Mouse (Mus musculus): Measurements from ENCODE around the gene Cdh24. TPM values are rescaled to one million over a fixed set of nuclear protein-coding genes. Genes with fewer than 3 reads are reported as not detected.

The Cdh24 gene
- polyA plus RNA-seq, 1 experiment from 2014 or later: 14.0 TPM

- peak overlapping the region; percentile 77 for H3K9ac ChIP-seq (replicated peaks)
- H3K27me3 ChIP-seq (replicated peaks): no peaks in the 10 kb centered on the region
- ATAC-seq (ENCODE audit: low FRiP score): peak; percentile 98
- H3K4me1 ChIP-seq: peaks cover 26% of the 10 kb centered on the region
- no peaks in the 10 kb centered on the region for H3K9me3 ChIP-seq (replicated peaks)
- peak overlapping the region; percentile 63 for H3K4me2 ChIP-seq
- peak overlapping the region; percentile 66 for H3K4me3 ChIP-seq (replicated peaks)
- peak overlapping the region; percentile 98 for H3K27ac ChIP-seq (replicated peaks)
- under 1% methylated on average over 46 of the region's 46 CpGs for WGBS
- no peaks in the 10 kb centered on the region for H3K36me3 ChIP-seq
These were observed 38.0 kb downstream of the Cdh24 start for GRCm38 (mm10) chr14:54603038-54603654.

- peak; percentile 43 for ATAC-seq (ENCODE audit: low FRiP score)
- Histone ChIP-seq H3K27me3 (replicated peaks) (no peaks in the 10 kb centered on the region), H3K36me3 (no peaks in the 10 kb centered on the region), H3K9me3 (replicated peaks) (no peaks in the 10 kb centered on the region), H3K4me3 (replicated peaks) (peak overlapping the region; percentile 66), H3K9ac (replicated peaks) (peak overlapping the region; percentile 77), H3K27ac (replicated peaks) (peak overlapping the region; percentile 98), H3K4me2 (peak overlapping the region; percentile 63), H3K4me1 (peaks cover 26% of the 10 kb centered on the region)
- WGBS: 28% methylated on average over 4 of the region's 4 CpGs
These were observed 38.6 kb downstream of the Cdh24 start for GRCm38 (mm10) chr14:54602613-54603012.

DNA sequence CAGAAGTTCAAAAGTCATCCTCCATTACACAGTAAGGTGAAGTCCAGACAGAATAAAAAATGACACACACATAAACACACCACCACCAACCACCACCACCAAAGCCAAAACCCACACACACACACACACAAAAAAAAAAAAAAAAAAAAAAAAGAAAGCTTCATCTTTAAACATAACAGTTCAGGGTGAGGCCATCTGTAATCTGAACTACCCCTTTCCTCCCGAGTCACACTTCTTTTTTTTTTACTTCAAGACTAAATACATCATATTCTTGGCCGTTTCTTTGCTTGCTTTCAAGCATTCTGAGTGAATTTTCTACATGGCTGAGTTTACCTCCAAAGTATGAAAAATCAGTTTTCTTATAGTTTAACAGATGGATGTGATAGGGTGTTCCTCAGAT lies 39.6 kb downstream of the Cdh24 start:
- no peaks in the 10 kb centered on the region for H3K9me3 ChIP-seq (replicated peaks)
- no peak overlapping the region for H3K9ac ChIP-seq (replicated peaks)
- no peaks in the 10 kb centered on the region for H3K27me3 ChIP-seq (replicated peaks)
- H3K36me3 ChIP-seq: no peaks in the 10 kb centered on the region
- 85% methylated on average over 2 of the region's 2 CpGs for WGBS
- no peak overlapping the region for H3K27ac ChIP-seq (replicated peaks)
- H3K4me3 ChIP-seq (replicated peaks): no peak overlapping the region
- no peak for ATAC-seq (ENCODE audit: low FRiP score)
- H3K4me1 ChIP-seq: peaks cover 26% of the 10 kb centered on the region
- no peak overlapping the region for H3K4me2 ChIP-seq

GRCm38 (mm10) chr14:54597084-54597483 lies 44.1 kb downstream of the Cdh24 start:
- no peaks in the 10 kb centered on the region for H3K9me3 ChIP-seq (replicated peaks)
- no peak overlapping the region for H3K9ac ChIP-seq (replicated peaks)
- ATAC-seq (ENCODE audit: low FRiP score): no peak
- H3K4me1 ChIP-seq: peaks cover 10% of the 10 kb centered on the region
- H3K36me3 ChIP-seq: peaks cover 4% of the 10 kb centered on the region; the same call in 1 of the 2 replicates
- no peak overlapping the region for H3K4me2 ChIP-seq
- no peak overlapping the region for H3K4me3 ChIP-seq (replicated peaks)
- H3K27ac ChIP-seq (replicated peaks): no peak overlapping the region
- WGBS: 78% methylated on average over 7 of the region's 7 CpGs
- H3K27me3 ChIP-seq (replicated peaks): no peaks in the 10 kb centered on the region

DNA sequence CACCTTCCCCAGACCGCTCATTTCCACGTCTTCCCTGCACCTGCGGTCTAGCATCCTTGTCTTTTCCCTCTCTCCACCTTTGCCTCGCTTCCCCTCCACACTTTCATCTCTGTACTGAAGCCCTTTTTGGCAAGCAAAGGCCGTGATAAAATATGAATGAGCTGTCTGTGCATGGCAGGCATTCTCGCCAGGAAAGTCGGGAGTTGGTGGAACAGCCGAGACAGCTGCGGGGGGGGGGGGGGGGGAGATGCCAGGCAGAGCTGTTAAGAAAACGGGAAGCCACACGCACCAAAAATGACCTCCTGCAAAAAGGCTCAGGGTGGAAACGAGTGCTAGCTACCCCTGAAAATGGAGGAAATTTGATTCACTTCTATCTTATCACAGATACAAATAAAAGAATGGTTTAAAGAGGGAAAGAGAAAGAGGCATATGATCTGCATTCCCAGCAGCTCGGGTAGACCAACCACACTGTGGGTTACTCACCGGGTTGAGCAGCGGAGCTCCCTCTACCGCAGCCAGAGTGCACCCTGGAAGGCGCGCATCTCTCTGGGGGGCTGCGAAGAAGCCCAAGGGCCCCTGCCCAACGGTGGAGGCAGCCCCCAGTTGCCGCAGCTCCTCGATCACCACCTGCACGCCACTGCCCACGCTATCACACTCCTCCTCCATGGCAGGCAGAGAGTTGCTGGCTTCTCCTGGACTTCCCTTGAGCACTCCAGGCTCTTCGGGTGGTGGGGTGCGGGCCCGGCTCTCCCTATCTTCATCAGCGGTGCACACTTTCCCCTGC lies 46.3 kb downstream of the Cdh24 start:
- H3K9me3 ChIP-seq (replicated peaks): no peaks in the 10 kb centered on the region
- H3K9ac ChIP-seq (replicated peaks): no peak overlapping the region
- no peak for ATAC-seq (ENCODE audit: low FRiP score)
- H3K4me2 ChIP-seq: no peak overlapping the region
- no peak overlapping the region for H3K4me3 ChIP-seq (replicated peaks)
- H3K36me3 ChIP-seq: peaks cover 7% of the 10 kb centered on the region; the same call in 1 of the 2 replicates
- H3K4me1 ChIP-seq: peaks cover 9% of the 10 kb centered on the region
- WGBS: 69% methylated on average over 27 of the region's 28 CpGs
- no peaks in the 10 kb centered on the region for H3K27me3 ChIP-seq (replicated peaks)
- H3K27ac ChIP-seq (replicated peaks): no peak overlapping the region

DNA sequence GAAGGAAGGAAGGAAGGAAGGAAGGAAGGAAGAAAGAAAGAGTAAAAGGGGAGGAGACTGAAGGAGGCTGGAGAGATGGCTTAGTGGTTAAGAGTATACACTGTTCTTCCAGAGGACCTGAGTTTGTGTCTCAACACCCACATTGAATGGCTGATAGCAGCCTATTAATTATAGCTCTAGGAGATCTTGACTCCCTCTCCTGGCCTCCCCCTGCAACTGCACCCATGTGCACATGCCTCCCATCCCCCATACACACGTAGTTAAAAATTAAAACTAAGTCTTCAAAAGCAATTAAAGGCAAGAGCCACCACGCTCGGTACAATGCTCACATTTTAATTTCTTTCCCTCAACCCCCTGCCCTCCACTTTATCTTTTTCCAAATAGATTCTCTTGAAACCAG lies 47.1 kb downstream of the Cdh24 start:
- WGBS: 90% methylated on average over 3 of the region's 3 CpGs
- Histone ChIP-seq H3K4me3 (replicated peaks) (no peak overlapping the region), H3K27me3 (replicated peaks) (no peaks in the 10 kb centered on the region), H3K36me3 (peaks cover 7% of the 10 kb centered on the region; the same call in 1 of the 2 replicates), H3K4me2 (no peak overlapping the region), H3K27ac (replicated peaks) (no peak overlapping the region), H3K4me1 (peaks cover 9% of the 10 kb centered on the region), H3K9ac (replicated peaks) (no peak overlapping the region), H3K9me3 (replicated peaks) (no peaks in the 10 kb centered on the region)
- ATAC-seq (ENCODE audit: low FRiP score): no peak

- no peak overlapping the region for H3K4me2 ChIP-seq
- no peaks in the 10 kb centered on the region for H3K27me3 ChIP-seq (replicated peaks)
- no peak overlapping the region for H3K4me3 ChIP-seq (replicated peaks)
- H3K9ac ChIP-seq (replicated peaks): peak overlapping the region; percentile 14; the same call in 1 of the 2 replicates
- H3K4me1 ChIP-seq: peaks cover 9% of the 10 kb centered on the region
- H3K9me3 ChIP-seq (replicated peaks): no peaks in the 10 kb centered on the region
- WGBS: 30% methylated on average over 10 of the region's 10 CpGs
- peaks cover 7% of the 10 kb centered on the region; the same call in 1 of the 2 replicates for H3K36me3 ChIP-seq
- H3K27ac ChIP-seq (replicated peaks): peak overlapping the region; percentile 74
- peak; percentile 60 for ATAC-seq (ENCODE audit: low FRiP score)
These were observed 48.7 kb downstream of the Cdh24 start for GRCm38 (mm10) chr14:54592319-54592934.

GRCm38 (mm10) chr14:54591056-54591455 lies 50.1 kb downstream of the Cdh24 start:
- Histone ChIP-seq H3K36me3 (peaks cover 9% of the 10 kb centered on the region; the same call in 1 of the 2 replicates), H3K9me3 (replicated peaks) (no peaks in the 10 kb centered on the region), H3K9ac (replicated peaks) (no peak overlapping the region), H3K4me1 (peaks cover 9% of the 10 kb centered on the region), H3K27ac (replicated peaks) (no peak overlapping the region), H3K4me3 (replicated peaks) (no peak overlapping the region), H3K4me2 (no peak overlapping the region), H3K27me3 (replicated peaks) (no peaks in the 10 kb centered on the region)
- WGBS: 95% methylated on average over 16 of the region's 16 CpGs
- ATAC-seq (ENCODE audit: low FRiP score): no peak

GRCm38 (mm10) chr14:54583681-54584338 lies 57.4 kb downstream of the Cdh24 start:
- Histone ChIP-seq H3K4me3 (replicated peaks) (no peak overlapping the region), H3K27ac (replicated peaks) (no peak overlapping the region), H3K4me1 (no peaks in the 10 kb centered on the region), H3K36me3 (peaks cover 23% of the 10 kb centered on the region), H3K9ac (replicated peaks) (no peak overlapping the region), H3K9me3 (replicated peaks) (no peaks in the 10 kb centered on the region), H3K4me2 (no peak overlapping the region), H3K27me3 (replicated peaks) (peaks cover 2% of the 10 kb centered on the region)
- WGBS: 41% methylated on average over 7 of the region's 7 CpGs
- ATAC-seq (ENCODE audit: low FRiP score): no peak

DNA sequence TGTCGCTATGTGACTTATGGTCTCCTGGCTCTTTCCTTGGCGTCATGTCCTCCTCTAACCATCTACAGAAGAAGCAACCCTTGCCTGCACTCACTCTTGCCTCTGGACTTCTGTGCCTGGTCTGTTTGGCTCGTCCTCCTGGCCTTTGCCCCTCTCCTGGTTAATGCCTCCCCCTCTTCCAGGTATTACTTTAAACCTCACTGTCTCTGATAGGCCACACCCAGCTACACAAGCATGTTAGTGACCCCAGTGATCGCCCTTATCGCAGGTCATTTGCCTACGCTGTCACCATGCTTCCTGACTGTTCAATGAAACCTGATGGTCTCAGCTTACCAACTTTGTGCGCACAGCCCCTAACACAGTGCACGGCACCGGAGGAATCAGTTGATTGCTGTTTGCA lies 58.6 kb downstream of the Cdh24 start:
- no peaks in the 10 kb centered on the region for H3K9me3 ChIP-seq (replicated peaks)
- H3K27ac ChIP-seq (replicated peaks): no peak overlapping the region
- H3K36me3 ChIP-seq: peaks cover 23% of the 10 kb centered on the region
- 94% methylated on average over 9 of the region's 9 CpGs for WGBS
- no peak overlapping the region for H3K4me2 ChIP-seq
- peaks cover 11% of the 10 kb centered on the region for H3K4me1 ChIP-seq
- H3K4me3 ChIP-seq (replicated peaks): no peak overlapping the region
- no peak for ATAC-seq (ENCODE audit: low FRiP score)
- H3K9ac ChIP-seq (replicated peaks): no peak overlapping the region
- H3K27me3 ChIP-seq (replicated peaks): peaks cover 5% of the 10 kb centered on the region
